Mouse (Mus musculus): ENCODE data around the gene Rps10. TPM values are rescaled to one million over a fixed set of nuclear protein-coding genes. Genes with fewer than 3 reads are reported as not detected.
"Not testable (repeated sequence)": the region's sequence is repeated elsewhere in the genome, so short reads cannot be mapped to it uniquely, and the experiment has no call there.

Gene Rps10
- total RNA-seq, 4 experiments from 2014 or later, result 828 to 975 (median 886) TPM

DNA sequence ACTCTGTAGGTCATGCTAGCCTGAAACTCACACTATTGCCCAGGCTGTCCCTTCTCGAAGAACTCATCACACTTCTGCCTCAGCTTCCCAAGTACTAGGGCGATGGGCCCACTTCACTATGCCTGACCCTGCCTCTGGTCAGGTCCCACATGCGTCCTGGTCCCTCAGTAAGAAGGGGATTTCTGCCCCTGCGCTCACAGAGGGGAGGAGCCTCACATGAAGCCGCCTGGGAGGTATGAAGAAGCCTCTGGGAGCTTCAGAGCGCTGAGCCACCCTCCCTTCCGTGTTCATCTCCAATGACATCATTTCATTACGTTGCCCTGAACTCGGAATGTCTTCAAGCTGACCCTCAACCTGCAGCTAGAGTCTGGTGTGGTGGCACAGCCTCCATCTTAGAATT, 7.3 kb upstream of the Rps10 start:
- DNase-seq, result no peak

DNA sequence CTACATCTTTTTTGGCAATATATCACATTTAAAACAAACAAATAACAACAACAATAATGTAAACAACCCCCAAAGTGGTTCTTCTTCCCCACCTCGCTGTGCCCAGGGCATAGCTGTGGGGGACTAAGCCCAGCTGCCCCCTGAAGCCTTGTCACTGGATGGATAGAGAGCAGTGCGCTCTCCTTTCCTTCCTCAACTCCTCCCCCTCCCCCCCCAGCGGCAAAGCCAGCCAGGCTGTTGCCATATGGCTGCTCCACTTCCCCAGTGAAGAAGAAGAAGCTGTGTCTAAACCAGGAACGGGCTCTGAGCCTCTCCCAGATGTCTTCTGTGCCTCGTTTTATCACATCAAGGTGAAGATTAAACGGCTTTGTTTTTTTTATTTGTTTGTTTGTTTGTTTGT, 6.6 kb upstream of the Rps10 start:
- DNase-seq, result no peak

DNA sequence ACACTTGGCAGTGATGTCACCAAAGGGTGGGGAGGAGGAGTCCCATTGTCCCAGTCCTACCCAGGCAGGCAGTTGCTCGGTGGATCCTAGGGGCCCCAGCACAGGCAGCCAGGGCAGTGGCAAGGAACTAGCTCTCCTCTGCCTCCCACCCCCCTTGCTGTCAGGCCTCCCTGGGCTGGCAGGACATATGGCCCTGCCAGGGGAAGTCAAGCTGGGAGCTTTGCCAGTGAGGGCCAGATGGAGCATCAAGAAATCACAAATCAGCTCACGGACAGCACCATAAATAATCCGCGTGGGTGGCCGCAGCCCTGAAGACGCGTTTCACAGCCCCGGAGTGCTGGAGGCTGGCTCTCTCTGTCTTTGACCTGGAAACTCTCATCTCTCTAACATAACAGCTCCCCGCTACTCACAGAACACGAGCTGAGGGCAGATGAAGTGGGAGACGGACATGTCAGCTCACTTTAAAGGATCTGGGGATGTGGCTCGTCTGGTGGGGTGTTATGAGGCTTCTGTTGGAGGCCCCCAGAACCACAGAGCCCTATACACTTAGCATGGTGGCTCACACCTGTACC, 6.1 kb upstream of the Rps10 start:
- no peak for DNase-seq

DNA sequence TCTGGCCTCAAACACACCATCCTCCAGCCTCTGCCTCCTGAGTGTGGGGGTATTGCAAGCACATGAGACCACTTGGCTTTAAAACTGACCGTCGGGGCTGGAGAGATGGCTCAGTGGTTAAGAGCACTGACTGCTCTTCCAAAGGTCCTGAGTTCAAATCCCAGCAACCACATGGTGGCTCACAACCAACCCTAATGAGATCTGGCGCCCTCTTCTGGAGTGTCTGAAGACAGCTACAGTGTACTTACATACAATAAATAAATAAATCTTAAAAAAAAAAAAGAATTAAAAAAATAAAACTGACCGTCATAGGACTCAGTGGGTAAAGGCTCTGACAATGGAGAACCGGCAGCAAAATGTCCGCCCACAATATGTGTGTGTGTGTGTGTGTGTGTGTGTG, 3.4 kb upstream of the Rps10 start:
- DNase-seq, result not testable (repeated sequence)

DNA sequence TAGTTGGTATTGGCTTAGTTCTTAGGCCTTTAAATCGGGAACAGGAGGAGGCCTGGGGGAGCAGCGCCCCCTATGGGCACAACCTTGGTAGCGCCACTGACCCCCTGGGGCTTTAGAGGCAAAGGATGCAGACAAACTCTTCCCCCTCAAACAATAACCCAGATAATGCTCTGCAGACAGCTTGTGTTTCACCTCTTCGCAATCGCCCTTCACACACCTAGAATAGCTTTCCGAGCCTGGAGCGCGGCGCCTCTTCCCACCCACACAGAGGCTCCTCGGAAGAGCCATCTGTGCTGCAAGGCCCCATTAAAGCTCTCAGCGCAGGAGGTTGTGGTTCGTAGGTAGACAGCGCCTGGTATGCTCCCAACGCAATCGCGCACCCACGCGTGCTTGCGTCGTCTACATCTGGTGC, 2.5 kb upstream of the Rps10 start:
- DNase-seq, result no peak

DNA sequence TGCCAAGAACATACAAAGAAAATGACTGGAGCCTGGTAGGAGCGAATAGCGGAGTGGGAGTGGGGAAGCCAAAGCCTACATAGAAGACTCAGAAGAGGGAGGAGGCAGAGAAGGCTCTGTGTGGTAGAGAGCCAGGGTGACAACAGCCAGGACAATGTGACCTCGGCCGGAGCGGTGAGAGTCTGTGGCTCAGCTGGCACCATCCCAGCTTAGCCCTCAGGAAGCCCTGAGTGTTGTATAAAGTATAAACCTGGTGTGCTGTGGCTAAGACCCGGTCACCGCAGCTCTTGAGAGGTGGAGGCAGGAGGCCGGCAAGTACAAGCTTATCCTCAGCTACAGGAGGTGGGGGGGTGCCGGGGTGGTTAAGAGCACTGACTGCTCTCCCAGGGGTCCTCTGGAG, 864 bp upstream of the Rps10 start:
- DNase-seq, result no peak

DNA sequence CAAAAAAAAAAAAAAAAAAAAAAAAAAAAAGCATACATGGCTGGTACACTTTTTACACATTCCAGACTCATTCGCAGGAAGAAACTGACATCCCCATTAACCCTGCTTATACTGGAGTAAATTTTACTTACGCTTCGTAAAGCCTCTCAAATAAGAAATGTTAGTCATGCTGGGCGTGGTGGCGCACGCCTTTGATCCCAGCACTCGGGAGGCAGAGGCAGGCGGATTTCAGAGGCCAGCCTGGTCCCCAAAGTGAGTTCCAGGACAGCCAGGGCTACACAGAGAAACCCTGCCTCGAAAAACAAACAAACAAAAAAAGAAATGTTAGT, 930 bp downstream of the Rps10 start:
- not testable (repeated sequence) for DNase-seq

DNA sequence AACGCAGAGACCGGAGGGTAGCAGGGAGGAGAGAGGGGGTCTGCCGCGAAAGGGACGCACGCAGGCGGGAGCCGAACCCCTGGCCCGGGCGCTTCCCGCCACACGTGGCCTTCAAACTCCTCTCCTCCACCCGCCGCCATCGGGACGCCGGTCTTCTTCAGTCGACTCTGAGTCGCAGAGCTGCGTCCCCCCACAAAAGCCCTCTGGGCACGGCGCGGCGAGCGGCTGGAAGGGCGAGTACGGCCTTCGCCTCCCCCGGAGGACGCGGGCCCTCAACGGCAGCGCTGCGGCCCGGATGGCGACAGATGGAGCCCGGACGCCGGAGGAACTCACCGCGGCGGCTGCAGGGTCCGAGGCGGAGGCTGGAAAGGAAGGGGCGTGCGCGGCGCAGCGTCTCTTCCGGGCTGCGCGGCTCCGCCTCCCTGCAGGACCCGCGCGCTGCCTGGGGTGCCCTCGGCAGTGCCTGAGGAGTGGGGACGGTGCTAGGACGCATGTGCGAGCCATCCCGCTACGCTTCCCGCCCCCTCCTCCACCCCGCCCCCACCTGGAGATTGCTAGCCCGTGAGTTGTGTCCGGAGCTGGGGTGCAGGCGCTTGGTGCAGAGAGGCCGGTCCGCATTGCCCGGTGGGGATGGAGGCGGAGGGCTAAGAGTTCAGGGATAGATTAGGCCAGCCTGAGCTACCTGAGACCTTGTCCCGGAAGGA, 1.4 kb downstream of the Rps10 start, which contains the start of gene RPS10-NUDT3:
Gene RPS10-NUDT3 (minus strand): TSS at position 352 of the 704 bp plus-strand sequence.
- peak; percentile 81 for DNase-seq

DNA sequence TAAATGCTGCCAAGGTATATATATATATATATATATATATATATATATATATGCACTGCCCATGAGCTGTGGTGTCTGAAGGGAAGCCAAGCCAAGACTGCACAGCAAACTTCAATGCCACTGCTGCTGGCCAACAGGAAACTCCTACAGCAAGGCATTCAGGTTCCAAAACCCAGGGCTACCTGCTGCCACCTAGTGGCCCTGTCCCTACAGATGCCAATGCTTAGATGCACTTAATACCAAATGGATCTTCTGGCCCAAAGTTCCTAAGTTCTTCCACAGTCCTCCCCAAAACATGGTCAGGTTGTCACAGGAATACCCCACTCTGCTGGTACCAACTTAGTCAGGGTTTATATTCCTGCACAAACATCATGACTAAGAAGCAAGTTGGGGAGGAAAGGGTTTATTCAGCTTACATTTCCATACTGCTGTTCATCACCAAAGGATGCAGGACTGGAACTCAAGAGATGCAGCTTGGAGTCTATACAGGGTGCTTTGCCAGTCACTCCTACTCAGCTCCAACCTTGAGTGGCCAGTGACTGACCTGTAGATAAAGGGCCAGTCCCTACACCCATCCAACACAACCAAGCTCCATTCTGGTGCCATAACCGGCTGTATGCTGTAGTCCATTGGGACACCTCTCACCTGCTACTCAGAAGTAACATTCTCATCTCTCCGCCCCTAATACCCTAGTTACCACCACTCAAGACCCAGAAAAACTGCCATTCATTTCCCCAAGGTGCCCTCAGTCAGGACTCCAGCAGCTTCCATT, 7.0 kb downstream of the Rps10 start:
- peak; percentile 63 for DNase-seq

DNA sequence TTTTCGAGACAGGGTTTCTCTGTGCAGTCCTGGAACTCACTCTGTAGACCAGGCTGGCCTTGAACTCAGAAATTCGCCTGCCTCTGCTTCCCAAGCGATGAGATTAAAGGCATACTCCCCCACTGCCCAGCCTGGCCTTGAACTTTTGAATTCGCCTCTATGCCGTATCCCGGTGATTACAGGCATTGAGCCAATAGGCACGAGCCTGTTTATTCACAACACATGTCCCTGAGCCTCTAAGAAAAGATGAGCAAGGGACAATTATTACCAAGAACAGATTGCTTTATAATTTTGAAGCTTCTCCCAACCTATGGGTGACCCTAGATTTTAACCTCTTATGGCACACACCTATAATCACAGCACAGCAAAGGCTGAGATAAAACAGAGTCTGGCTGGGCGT, 8.1 kb downstream of the Rps10 start:
- no peak for DNase-seq

DNA sequence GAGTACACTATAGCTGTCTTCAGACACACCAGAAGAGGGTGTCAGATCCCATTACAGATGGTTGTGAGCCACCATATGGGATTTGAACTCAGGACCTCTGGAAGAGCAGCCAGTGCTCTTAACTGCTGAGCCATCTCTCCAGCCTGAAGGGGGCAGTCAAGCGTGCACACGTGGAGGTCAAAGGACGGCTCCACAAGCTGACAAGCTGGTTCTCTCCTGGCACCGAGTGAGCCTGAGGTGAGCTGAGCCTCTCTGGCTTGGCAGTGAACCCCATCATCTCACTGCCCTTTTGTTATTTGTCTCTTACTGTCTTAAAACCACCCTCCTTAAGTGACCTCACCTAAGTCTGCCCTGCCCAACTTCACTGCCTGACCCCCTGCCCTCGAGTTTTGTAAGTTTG, 9.0 kb downstream of the Rps10 start:
- no peak for DNase-seq

DNA sequence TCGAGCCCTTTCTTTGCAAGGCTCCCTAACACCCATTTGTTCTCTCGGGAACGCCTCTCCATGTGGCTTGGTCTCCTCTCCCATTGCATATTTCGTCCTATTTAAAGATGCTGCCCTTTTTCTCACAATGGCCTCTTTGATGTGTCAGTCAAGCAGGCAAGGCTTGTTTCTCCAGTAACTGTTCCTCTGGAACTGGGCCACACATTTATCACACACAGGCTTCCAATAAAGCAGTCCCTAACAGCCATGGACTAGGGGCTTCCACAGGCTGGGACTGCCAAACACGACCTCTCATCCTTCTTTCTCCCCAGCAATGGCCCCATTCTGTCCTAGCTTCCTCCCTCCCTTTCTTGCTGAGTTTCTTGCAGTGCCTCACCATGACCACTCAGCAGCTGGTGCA, 9.8 kb downstream of the Rps10 start:
- no peak for DNase-seq

DNA sequence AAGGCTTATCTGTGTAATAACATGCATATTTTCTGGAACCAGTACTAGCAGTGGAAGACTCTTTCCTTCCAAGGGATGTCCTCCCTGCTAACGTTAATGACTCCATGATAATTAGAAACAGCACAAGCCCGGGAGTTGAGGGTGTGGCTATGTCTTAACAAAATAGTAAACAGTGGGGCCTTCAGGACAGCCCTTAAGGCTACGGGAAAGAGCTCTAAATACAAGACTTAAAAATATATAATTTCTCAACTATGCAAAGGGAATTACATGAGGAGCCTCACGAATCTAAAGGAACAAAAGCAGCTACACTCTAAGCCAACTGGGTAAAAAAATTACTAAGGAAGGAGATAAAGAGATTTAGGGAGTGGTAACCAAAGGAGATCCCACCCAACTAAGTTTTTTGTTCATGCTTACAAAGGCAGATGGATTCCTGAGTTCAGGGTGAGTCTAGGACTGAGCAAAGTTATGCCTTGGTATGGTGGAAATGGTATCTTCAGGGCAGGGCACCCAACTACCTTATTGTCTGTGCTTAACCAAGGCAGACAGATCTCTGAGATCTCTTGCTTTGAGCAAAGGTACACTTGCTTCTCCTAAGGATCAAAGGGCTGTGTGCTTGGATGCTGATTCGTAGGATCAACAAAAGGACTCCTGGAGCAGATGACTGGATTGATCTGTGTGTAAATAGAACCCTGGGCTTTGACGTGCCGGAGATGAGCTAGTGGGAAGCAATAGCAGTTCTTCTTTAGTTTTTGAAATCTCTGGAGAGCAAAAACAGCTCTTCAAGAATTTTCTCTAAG, 10.8 kb downstream of the Rps10 start:
- no peak for DNase-seq

DNA sequence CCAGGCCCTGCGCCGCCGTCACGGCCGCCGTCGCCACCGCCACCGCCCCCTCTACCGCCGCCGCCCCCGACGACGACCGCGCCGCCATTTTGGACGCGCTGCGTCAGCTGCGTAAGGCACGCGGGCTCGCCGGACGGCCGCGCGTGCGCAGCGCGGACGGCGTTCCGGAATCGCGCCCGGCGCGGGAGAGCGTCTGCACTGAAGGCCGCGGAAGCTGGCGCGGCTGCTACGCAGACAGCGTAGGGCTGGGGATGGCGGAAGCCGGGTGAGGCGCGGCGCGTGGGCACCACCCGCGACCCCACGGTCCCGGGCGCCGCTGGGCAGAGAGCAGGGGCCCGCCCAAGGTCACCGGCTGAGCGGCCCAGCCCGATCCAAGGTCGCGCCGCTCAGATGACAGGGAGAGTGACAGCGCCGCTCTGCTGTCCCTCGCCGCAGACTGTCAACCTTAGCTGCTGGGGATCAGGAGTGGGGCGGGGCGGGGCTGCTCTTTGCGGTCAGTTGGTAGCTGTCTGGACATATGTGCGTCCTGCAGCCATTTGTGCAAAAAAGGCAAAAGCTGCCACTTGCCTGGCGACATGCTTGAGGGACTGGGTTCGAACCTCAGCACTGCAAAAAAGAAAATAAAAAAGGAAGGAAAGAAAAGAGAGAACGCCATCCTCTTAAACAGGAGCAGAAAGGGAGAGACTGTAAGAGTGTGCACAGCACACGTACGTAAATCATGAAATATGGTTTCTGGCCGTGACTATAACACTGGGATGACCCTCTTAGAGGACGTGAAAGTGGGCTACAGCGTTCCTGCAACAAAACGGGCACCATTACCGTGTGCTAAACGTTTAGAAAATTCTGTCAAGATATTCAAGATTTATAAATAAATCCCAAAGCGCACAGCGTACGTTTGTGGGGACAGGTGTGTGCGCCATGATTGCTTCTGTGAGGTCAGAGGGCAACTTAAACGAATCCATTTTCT, 12.8 kb downstream of the Rps10 start, which contains the start of gene Nudt3:
Gene Nudt3 (minus strand): TSS at position 136 of the 967 bp plus-strand sequence.
- peak; percentile 80 for DNase-seq

DNA sequence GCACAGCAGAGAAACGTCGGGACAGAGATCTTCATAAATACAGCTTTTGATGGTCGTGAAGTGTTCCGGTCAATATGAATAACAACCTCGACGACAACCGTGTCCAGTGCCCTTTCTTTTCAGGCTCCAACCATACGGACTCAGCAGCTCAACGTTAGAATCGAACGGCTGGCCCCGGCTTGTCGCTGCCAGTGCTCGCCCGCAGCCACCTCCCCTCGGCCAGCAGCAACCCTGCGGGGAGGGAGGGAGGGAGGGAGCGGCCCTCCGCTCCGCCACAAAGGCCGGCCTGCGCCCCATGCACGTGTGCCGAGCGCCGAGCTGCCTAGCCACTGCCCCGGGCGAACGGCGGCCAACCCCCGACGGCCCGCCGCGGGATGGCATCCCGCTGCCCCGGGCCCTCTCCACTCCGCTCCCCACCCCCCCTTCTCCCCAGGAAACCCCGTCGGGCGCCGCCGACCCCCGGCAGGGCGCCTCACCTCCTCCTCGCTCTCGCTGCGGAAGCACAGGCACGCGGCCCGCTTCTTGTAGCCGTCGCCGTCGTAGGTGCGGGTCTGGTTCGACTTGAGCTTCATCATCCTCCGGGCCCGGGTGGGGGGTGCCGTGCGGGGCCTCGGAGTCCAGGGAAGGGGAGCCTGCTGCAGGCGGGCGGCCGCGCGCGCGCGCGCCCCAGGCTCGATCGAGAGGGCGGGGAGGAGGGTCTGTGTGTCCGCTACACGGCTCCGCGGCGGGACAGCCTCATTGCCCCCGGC, 13.7 kb downstream of the Rps10 start:
- DNase-seq, result peak; percentile 52

DNA sequence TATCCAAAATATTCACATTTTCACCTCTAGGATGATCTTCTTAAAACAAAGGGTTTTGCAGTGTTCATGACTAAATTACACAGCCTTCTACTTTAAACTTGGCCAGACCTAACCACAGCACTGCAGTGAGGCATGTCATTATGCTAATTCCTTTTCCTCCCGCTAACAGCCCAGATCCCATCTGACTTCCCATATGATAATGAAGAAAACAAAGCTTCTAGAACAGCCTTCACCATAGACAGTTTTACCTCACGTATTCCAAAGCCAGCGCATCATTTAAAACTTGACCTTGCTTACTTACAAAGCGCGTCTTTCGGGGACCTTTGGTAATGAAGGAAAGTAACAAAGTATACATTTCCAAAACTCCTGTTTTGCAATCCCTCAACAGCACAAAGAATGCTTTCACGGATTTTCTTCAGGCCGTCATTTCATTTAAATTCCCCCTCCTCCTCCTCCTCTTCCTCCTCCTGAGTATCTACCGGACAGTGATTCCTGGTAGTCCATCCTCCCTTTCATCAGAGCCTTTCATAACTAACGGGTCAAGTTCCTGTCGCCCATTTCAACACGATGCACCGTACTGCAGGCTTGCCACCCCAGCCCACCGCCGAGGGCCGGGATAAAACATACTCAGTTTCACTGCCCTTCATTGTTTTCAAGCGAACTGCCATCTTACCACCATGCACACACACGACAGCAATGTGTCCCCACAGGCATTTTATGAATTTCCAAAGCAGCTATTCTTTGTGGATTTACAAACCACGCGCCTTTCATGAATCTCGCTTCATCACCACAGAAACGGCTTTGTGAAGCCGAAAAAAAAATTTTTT, 14.6 kb downstream of the Rps10 start:
- no peak for DNase-seq

DNA sequence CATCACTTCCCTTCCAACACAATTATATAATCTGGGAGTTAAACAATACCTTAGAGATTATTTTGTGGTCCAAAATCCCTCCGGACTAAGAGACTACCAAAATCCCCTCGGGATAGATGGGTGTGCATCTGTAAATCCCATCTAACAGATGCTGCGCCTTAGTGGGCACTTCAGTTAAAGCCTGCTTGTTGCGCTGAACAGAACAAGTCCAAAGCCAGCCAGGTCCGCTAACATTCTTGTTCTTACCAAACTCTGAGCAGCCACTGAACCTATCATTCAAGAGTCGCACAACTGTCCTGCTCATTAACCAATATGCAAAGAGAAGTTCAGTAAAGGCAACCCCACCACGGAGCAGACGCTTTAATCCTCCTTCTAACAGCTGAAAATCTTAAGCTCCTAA, 15.3 kb downstream of the Rps10 start:
- no peak for DNase-seq

DNA sequence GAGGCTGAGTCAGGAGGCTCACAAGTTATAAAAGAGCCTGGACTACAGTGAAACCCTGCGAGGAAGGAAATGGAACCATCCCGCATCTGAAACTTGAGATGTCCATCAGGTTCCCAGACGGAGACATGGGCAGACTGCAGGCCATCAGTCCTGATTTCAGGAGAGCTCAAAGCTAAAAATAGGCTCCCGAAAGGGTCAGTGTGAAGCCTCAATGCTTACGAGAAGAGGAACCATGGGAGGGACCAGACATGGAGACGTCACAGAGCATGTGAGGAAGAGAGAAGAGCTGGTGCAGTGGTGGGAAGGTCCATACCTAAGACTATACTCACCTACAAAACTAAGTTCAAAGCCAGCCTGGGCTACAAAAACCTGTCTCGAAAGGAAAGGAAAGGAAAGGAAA, 21.1 kb downstream of the Rps10 start:
- no peak for DNase-seq

DNA sequence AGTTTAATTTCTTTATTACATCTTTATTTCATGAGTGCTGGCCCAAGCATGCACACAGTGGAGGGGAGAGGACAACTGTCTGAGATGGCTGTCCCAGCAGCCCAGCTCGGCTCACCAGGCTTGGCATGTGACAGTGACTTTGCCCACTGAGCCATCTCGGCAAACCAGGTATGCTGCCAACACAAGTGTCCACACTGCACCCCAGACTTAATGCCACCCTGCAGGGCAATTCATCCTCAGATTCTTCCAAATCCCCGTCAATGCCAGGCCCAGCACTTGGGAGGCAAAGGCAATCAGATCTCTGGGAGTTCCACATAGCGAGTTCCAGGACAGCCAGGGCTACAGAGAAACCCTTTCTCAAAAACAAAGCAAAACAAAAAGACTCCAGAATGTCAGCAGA, 23.5 kb downstream of the Rps10 start:
- no peak for DNase-seq

DNA sequence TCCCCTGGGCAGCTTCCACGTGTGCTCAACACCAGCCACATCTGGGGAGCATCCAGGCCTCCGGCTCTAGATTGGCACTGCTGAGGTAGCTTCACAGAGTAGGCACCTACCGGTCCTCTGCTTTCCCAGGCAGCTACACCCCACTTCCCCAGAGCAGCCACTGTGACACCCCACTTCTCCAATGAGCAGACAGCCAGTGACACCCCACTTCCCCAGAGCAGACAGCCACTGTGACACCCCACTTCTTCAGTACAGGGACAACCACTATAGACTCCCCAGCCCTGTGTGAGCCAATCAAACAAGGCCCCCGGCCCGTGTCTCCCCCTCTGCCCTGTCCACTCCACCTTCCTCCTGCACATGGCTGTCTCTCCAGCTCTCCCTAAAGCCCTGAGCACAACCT, 24.5 kb downstream of the Rps10 start:
- no peak for DNase-seq

Data from adrenal gland, adult 8-10 months (tissue).